Mouse (Mus musculus) monocyte, adult 2 months (primary cell): ENCODE data around the gene Mad1l1.

Source experiments
- DNase-seq, 2 experiments: peaks; one replicate each; pipeline ENCODE4 v3.0.0; 2022; ENCODE audit warnings: low spot score in 2 of 2, low read depth in 1 of 2

Gene Mad1l1

GRCm38 (mm10) chr5:140101409-140102009 is 219.8 kb downstream of the Mad1l1 start:
- no peak for DNase-seq

- no peak for DNase-seq
These were observed 222.6 kb downstream of the Mad1l1 start for GRCm38 (mm10) chr5:140098711-140099110.

- no peak for DNase-seq
These were observed 226.1 kb downstream of the Mad1l1 start for GRCm38 (mm10) chr5:140095203-140095602.

- DNase-seq, result no peak
These were observed 227.9 kb downstream of the Mad1l1 start for GRCm38 (mm10) chr5:140093489-140093888.

GRCm38 (mm10) chr5:140091601-140092000 is 229.8 kb downstream of the Mad1l1 start:
- DNase-seq, result no peak

- DNase-seq, result no peak
These were observed 232.1 kb downstream of the Mad1l1 start for GRCm38 (mm10) chr5:140089263-140089662.

- DNase-seq, result no peak
These were observed 234.1 kb downstream of the Mad1l1 start for GRCm38 (mm10) chr5:140087242-140087641.

GRCm38 (mm10) chr5:140084341-140084740 is 237.0 kb downstream of the Mad1l1 start:
- no peak for DNase-seq

- no peak for DNase-seq
These were observed 237.4 kb downstream of the Mad1l1 start for GRCm38 (mm10) chr5:140083911-140084310.

- DNase-seq, result no peak
These were observed 239.0 kb downstream of the Mad1l1 start for GRCm38 (mm10) chr5:140082204-140082812.

- no peak for DNase-seq
These were observed 240.3 kb downstream of the Mad1l1 start for GRCm38 (mm10) chr5:140081084-140081483.

- no peak for DNase-seq
These were observed 241.8 kb downstream of the Mad1l1 start for GRCm38 (mm10) chr5:140079511-140079910.

GRCm38 (mm10) chr5:140078406-140078805 is 242.9 kb downstream of the Mad1l1 start:
- no peak for DNase-seq

- DNase-seq, result no peak
These were observed 244.9 kb downstream of the Mad1l1 start for GRCm38 (mm10) chr5:140076438-140076837.

GRCm38 (mm10) chr5:140073671-140074116 is 247.7 kb downstream of the Mad1l1 start:
- no peak for DNase-seq

- DNase-seq, result no peak
These were observed 248.1 kb downstream of the Mad1l1 start for GRCm38 (mm10) chr5:140073148-140073670.

GRCm38 (mm10) chr5:140068506-140068905 is 252.8 kb downstream of the Mad1l1 start:
- DNase-seq, result no peak

GRCm38 (mm10) chr5:140068051-140068450 is 253.3 kb downstream of the Mad1l1 start:
- DNase-seq, result no peak

GRCm38 (mm10) chr5:140066769-140067168 is 254.6 kb downstream of the Mad1l1 start:
- no peak for DNase-seq

GRCm38 (mm10) chr5:140066281-140066680 is 255.1 kb downstream of the Mad1l1 start:
- DNase-seq, result no peak

- DNase-seq, result no peak
These were observed 255.9 kb downstream of the Mad1l1 start for GRCm38 (mm10) chr5:140065281-140065945.

GRCm38 (mm10) chr5:140064521-140064920 is 256.8 kb downstream of the Mad1l1 start:
- DNase-seq, result no peak
